Mouse (Mus musculus): ENCODE results near the gene Dazl. TPM values are rescaled to one million over a fixed set of nuclear protein-coding genes. Genes with fewer than 3 reads are reported as not detected.
"Not testable (repeated sequence)": the region's sequence is repeated elsewhere in the genome, so short reads cannot be mapped to it uniquely, and the experiment has no call there.

The Dazl gene
- polyA plus RNA-seq, 1 experiment from 2014 or later, result 0.27 TPM

GRCm38 (mm10) chr17:50310148-50310802 lies 16.8 kb upstream of the Dazl start:
- Histone ChIP-seq H3K27ac (no peak overlapping the region), H3K9ac (no peak overlapping the region), H3K4me1 (replicated peaks) (no peaks in the 10 kb centered on the region), H3K36me3 (no peaks in the 10 kb centered on the region), H3K9me3 (no peaks in the 10 kb centered on the region; the same call in 1 of the 2 replicates), H3K4me3 (no peak overlapping the region), H3K4me2 (no peak overlapping the region), H3K27me3 (no peaks in the 10 kb centered on the region)
- ATAC-seq (ENCODE audit: low FRiP score), result no peak
- WGBS, result 78% methylated on average over 10 of the region's 10 CpGs

- 66% methylated on average over 5 of the region's 5 CpGs for WGBS
- no peaks in the 10 kb centered on the region for H3K27me3 ChIP-seq
- no peak overlapping the region for H3K4me2 ChIP-seq
- H3K36me3 ChIP-seq, result no peaks in the 10 kb centered on the region
- H3K9me3 ChIP-seq, result no peaks in the 10 kb centered on the region; the same call in 1 of the 2 replicates
- ATAC-seq (ENCODE audit: low FRiP score), result no peak
- H3K9ac ChIP-seq, result no peak overlapping the region
- H3K27ac ChIP-seq, result no peak overlapping the region
- no peak overlapping the region for H3K4me3 ChIP-seq
- H3K4me1 ChIP-seq (replicated peaks), result no peaks in the 10 kb centered on the region
Observed at GRCm38 (mm10) chr17:50309512-50310072, 16.2 kb upstream of the Dazl start.

DNA sequence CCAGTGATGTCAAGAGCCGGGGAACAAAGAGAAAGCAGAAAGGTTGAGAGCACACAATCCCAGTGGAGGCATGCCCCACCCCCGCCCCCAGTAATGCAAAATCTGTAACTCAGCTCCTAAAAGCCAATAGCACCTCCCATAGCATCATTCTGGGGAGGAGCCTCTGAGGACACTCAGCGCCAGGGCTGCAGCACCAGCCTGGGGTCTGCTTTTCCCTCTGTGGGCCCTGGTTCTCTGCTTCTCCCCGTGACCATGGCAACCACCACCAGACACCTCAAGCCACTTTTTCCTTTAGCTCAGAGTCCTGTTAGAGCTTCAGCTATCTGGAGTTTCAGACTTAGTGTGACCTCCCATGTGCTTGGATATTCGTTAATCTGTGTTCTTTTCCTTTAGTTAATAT lies 15.4 kb upstream of the Dazl start:
- H3K9ac ChIP-seq, result no peak overlapping the region
- H3K27me3 ChIP-seq, result no peaks in the 10 kb centered on the region
- H3K27ac ChIP-seq, result no peak overlapping the region
- 60% methylated on average over 5 of the region's 5 CpGs for WGBS
- ATAC-seq (ENCODE audit: low FRiP score), result no peak
- no peaks in the 10 kb centered on the region for H3K4me1 ChIP-seq (replicated peaks)
- H3K9me3 ChIP-seq, result no peaks in the 10 kb centered on the region; the same call in 1 of the 2 replicates
- H3K36me3 ChIP-seq, result no peaks in the 10 kb centered on the region
- H3K4me2 ChIP-seq, result no peak overlapping the region
- no peak overlapping the region for H3K4me3 ChIP-seq

DNA sequence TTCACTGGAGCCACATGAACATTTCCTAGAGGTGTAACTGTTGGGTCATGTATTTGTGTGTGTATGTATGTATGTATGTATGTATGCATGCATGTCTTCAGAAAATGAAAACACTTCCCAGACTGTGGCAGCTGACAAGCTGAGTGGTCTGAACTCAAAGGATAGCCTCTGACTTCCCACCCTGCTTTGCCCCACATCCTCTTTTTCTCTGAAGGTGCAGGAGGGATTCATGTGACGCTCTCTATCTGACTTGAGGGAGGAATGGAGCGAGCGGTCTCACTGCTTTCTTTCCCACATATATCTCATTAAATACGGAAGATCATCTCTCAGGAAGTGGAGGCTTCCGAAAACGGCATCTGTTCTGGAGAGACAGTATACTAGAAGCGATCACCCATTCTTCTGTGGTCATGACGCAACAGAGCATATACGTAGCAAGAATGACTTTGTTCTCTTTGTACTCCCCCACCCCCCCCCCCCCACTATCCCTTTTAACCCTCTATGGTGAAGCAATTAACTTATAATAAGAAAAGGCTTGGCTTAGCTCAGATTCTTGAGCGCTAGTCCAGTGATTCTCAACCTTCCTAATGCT lies 14.7 kb upstream of the Dazl start:
- Histone ChIP-seq H3K27ac (no peak overlapping the region), H3K9me3 (no peaks in the 10 kb centered on the region; the same call in 1 of the 2 replicates), H3K4me2 (no peak overlapping the region), H3K27me3 (no peaks in the 10 kb centered on the region), H3K9ac (no peak overlapping the region), H3K4me3 (no peak overlapping the region), H3K4me1 (replicated peaks) (no peaks in the 10 kb centered on the region), H3K36me3 (no peaks in the 10 kb centered on the region)
- 88% methylated on average over 10 of the region's 10 CpGs for WGBS
- ATAC-seq (ENCODE audit: low FRiP score), result no peak

GRCm38 (mm10) chr17:50302867-50303266 lies 9.4 kb upstream of the Dazl start:
- no peaks in the 10 kb centered on the region for H3K4me1 ChIP-seq (replicated peaks)
- no peaks in the 10 kb centered on the region for H3K27me3 ChIP-seq
- H3K4me2 ChIP-seq, result no peak overlapping the region
- H3K9me3 ChIP-seq, result no peaks in the 10 kb centered on the region; the same call in 1 of the 2 replicates
- no peak for ATAC-seq (ENCODE audit: low FRiP score)
- no peak overlapping the region for H3K4me3 ChIP-seq
- WGBS, result 82% methylated on average over 3 of the region's 3 CpGs
- no peak overlapping the region for H3K27ac ChIP-seq
- H3K36me3 ChIP-seq, result no peaks in the 10 kb centered on the region
- H3K9ac ChIP-seq, result no peak overlapping the region

DNA sequence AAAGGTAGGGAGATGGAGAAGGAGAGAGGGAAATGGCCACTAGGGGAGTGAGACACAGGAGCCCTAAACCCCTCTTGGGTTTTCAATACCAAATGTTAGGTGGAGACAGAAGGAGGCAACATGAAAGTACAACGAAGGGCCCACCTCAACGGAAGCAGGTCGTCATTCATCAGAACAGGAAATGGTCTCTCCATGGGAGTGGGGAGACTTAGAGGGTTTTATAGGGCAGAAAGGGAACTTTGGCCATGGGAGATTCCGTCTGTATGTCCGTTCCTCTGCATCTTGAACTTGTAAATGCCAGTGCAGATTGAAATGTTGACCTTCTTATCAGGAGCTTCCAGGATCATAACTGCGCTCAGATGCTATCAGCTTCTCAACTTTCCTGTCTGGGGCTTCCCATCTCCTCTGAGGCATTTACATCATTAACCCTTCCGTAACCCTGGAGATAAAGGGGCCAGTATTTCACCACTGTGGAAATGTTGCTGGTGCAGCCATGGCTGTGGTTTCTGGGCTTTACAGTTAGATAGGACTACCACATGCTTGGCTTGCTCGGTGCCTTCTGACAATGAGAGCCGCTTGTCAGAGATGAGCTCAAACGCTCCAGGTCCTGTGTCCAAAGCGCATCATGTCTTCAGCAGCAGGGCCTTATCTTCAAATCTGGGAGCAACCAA lies 6.9 kb upstream of the Dazl start:
- ATAC-seq (ENCODE audit: low FRiP score), result no peak
- Histone ChIP-seq H3K36me3 (no peaks in the 10 kb centered on the region), H3K9ac (no peak overlapping the region), H3K4me2 (no peak overlapping the region), H3K27me3 (no peaks in the 10 kb centered on the region), H3K4me1 (replicated peaks) (no peaks in the 10 kb centered on the region), H3K9me3 (no peaks in the 10 kb centered on the region), H3K27ac (no peak overlapping the region), H3K4me3 (no peak overlapping the region)
- 94% methylated on average over 11 of the region's 11 CpGs for WGBS

GRCm38 (mm10) chr17:50298821-50299220 lies 5.4 kb upstream of the Dazl start:
- no peaks in the 10 kb centered on the region for H3K4me1 ChIP-seq (replicated peaks)
- H3K27ac ChIP-seq, result no peak overlapping the region
- H3K4me3 ChIP-seq, result no peak overlapping the region
- no peak overlapping the region for H3K9ac ChIP-seq
- 0 out of 2 replicates have a peak, but pooled peaks cover 1% of the 10 kb centered on the region for H3K9me3 ChIP-seq
- no peaks in the 10 kb centered on the region for H3K36me3 ChIP-seq
- ATAC-seq (ENCODE audit: low FRiP score), result no peak
- 88% methylated on average over 7 of the region's 7 CpGs for WGBS
- H3K4me2 ChIP-seq, result no peak overlapping the region
- no peaks in the 10 kb centered on the region for H3K27me3 ChIP-seq

DNA sequence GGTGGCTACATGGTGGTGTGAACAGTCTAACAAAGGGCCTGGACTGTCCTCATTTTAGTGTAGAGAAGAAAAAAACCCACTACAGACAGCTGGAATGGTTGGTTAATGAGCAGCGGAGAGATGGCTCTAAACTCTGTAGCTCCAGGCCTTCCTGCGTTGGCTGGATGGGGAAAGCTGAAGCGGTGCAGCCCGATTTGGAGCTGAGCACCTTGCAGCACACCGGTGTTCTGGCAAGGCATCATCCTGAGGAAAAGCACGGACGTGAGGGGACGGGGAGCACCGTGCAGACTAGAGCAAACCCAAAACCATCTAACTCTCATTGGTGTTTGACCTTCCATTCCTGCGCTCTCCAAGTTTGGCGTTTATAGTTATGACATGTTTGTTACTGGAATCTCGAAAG lies 1.3 kb upstream of the Dazl start:
- H3K4me3 ChIP-seq, result no peak overlapping the region
- H3K4me1 ChIP-seq (replicated peaks), result no peaks in the 10 kb centered on the region
- ATAC-seq (ENCODE audit: low FRiP score), result no peak
- no peak overlapping the region for H3K9ac ChIP-seq
- H3K36me3 ChIP-seq, result no peaks in the 10 kb centered on the region; the same call in 1 of the 2 replicates
- H3K27ac ChIP-seq, result no peak overlapping the region
- H3K9me3 ChIP-seq, result 0 out of 2 replicates have a peak, but pooled peaks cover 8% of the 10 kb centered on the region
- H3K4me2 ChIP-seq, result no peak overlapping the region
- WGBS, result 89% methylated on average over 12 of the region's 12 CpGs
- no peaks in the 10 kb centered on the region for H3K27me3 ChIP-seq

DNA sequence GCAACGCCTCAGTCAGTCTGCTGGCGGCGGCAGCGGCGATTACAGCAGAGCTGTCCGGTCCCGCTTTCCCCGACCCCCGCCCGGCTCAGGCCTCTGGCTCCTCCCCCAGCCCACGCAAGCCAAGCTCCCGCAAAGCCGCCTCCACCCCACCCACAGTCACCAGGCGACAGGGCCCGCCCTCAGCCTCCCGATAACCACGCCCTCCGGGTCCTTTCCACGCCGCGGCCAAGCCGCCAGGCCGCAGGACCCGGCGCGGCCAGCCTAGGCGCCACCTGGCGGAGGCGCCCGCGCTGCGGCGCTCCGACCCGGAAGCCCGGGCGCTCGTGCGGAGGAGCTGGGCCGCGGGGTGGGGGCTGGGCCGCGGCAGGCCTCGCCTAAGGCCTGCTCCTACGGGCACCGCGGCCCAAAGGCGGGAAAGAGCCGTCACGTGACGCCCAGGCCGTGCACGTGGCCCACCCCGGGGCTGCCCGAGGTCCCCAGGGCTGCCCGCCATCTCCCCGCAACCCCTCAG lies 720 bp downstream of the Dazl start:
- WGBS, result under 1% methylated on average over 47 of the region's 57 CpGs
- peak overlapping the region; percentile 56 for H3K4me2 ChIP-seq
- no peaks in the 10 kb centered on the region for H3K4me1 ChIP-seq (replicated peaks)
- H3K4me3 ChIP-seq, result peak overlapping the region; percentile 45
- H3K9ac ChIP-seq, result peak overlapping the region; percentile 66
- ATAC-seq (ENCODE audit: low FRiP score), result peak; percentile 96
- no peaks in the 10 kb centered on the region for H3K27me3 ChIP-seq
- H3K27ac ChIP-seq, result peak overlapping the region; percentile 55
- no peaks in the 10 kb centered on the region; the same call in 1 of the 2 replicates for H3K36me3 ChIP-seq
- 0 out of 2 replicates have a peak, but pooled peaks cover 8% of the 10 kb centered on the region for H3K9me3 ChIP-seq

DNA sequence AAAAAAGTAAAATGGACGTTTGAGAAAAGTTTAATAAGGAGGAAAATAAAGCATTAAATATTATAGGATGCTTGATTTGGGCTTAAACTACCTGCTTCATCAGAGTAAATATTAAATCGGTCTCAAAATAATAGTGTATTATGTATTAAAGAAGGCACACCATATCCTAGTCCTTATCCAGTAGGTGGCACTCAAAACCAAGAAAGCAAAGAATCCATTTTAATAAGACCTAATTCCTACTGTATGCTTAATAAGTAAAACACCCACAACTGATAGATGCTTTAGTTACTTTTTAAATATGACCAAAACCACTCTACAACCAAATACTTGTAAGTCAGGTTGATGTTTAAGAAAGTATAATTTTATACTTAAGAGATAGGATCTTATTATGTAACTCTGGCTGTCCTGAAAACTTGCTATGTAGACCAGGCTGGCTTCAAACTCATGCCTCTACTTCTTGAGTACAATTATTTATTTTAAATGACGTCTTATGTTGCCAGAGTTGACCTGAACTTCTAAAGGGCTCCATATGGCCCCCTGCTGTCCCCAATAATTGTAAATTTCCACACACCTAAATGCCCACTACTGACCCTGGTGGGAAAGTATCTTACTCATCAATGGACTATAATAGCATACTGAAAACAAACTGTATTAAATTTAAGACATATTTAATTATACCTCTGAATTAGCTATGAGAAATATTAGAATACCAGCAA lies 1.8 kb downstream of the Dazl start:
- Histone ChIP-seq H3K27ac (no peak overlapping the region), H3K4me2 (no peak overlapping the region), H3K27me3 (no peaks in the 10 kb centered on the region), H3K9me3 (0 out of 2 replicates have a peak, but pooled peaks cover 8% of the 10 kb centered on the region), H3K4me3 (no peak overlapping the region), H3K4me1 (replicated peaks) (no peaks in the 10 kb centered on the region), H3K36me3 (no peaks in the 10 kb centered on the region; the same call in 1 of the 2 replicates), H3K9ac (no peak overlapping the region)
- ATAC-seq (ENCODE audit: low FRiP score), result no peak
- WGBS, result 27% methylated on average over 3 of the region's 3 CpGs

- no peak overlapping the region for H3K27ac ChIP-seq
- no peak overlapping the region for H3K4me2 ChIP-seq
- no peaks in the 10 kb centered on the region for H3K9me3 ChIP-seq
- no peak overlapping the region for H3K4me3 ChIP-seq
- H3K4me1 ChIP-seq (replicated peaks), result no peaks in the 10 kb centered on the region
- H3K27me3 ChIP-seq, result no peaks in the 10 kb centered on the region
- no peak overlapping the region for H3K9ac ChIP-seq
- ATAC-seq (ENCODE audit: low FRiP score), result no peak
- WGBS, result 74% methylated on average over 6 of the region's 6 CpGs
- no peaks in the 10 kb centered on the region for H3K36me3 ChIP-seq
Observed at GRCm38 (mm10) chr17:50284845-50285244, 8.6 kb downstream of the Dazl start.

- WGBS, result 84% methylated on average over 4 of the region's 4 CpGs
- not testable (repeated sequence) for ATAC-seq (ENCODE audit: low FRiP score); H3K9ac ChIP-seq; H3K9me3 ChIP-seq; H3K4me3 ChIP-seq; H3K27ac ChIP-seq; H3K36me3 ChIP-seq; H3K4me2 ChIP-seq; H3K4me1 ChIP-seq (replicated peaks); H3K27me3 ChIP-seq
Observed at GRCm38 (mm10) chr17:50261615-50262014, 31.8 kb downstream of the Dazl start.
